Mouse (Mus musculus): ENCODE results near the gene Slc9a8. TPM values are rescaled to one million over a fixed set of nuclear protein-coding genes. Genes with fewer than 3 reads are reported as not detected.
"Not testable (repeated sequence)": the region's sequence is repeated elsewhere in the genome, so short reads cannot be mapped to it uniquely, and the experiment has no call there.

Gene Slc9a8
- polyA plus RNA-seq, 1 experiment from 2014 or later: 22.1 TPM

GRCm38 (mm10) chr2:167386456-167386855 is 35.1 kb upstream of the Slc9a8 start:
- no peaks in the 10 kb centered on the region for H3K4me1 ChIP-seq (replicated peaks)
- WGBS: 83% methylated on average over 4 of the region's 4 CpGs
- no peaks in the 10 kb centered on the region for H3K36me3 ChIP-seq
- no peak overlapping the region for H3K4me3 ChIP-seq
- H3K27me3 ChIP-seq: no peaks in the 10 kb centered on the region
- peaks cover 6% of the 10 kb centered on the region; the same call in 1 of the 2 replicates for H3K9me3 ChIP-seq
- H3K9ac ChIP-seq: no peak overlapping the region
- no peak for ATAC-seq (ENCODE audit: low read depth)
- H3K4me2 ChIP-seq: no peak overlapping the region
- no peak overlapping the region for H3K27ac ChIP-seq (replicated peaks)

GRCm38 (mm10) chr2:167386998-167387397 is 34.5 kb upstream of the Slc9a8 start:
- Histone ChIP-seq H3K9me3 (peaks cover 6% of the 10 kb centered on the region; the same call in 1 of the 2 replicates), H3K27me3 (no peaks in the 10 kb centered on the region), H3K4me3 (no peak overlapping the region), H3K36me3 (no peaks in the 10 kb centered on the region), H3K27ac (replicated peaks) (no peak overlapping the region), H3K4me2 (no peak overlapping the region), H3K4me1 (replicated peaks) (no peaks in the 10 kb centered on the region), H3K9ac (no peak overlapping the region)
- 88% methylated on average over 6 of the region's 6 CpGs for WGBS
- no peak for ATAC-seq (ENCODE audit: low read depth)

- Histone ChIP-seq H3K4me2 (no peak overlapping the region), H3K4me3 (no peak overlapping the region), H3K4me1 (replicated peaks) (no peaks in the 10 kb centered on the region), H3K27me3 (no peaks in the 10 kb centered on the region), H3K9me3 (peaks cover 6% of the 10 kb centered on the region; the same call in 1 of the 2 replicates), H3K9ac (no peak overlapping the region), H3K36me3 (no peaks in the 10 kb centered on the region), H3K27ac (replicated peaks) (no peak overlapping the region)
- no peak for ATAC-seq (ENCODE audit: low read depth)
- 89% methylated on average over 7 of the region's 7 CpGs for WGBS
Measured at GRCm38 (mm10) chr2:167394426-167394825, 27.1 kb upstream of the Slc9a8 start.

- H3K4me2 ChIP-seq; H3K9me3 ChIP-seq; H3K9ac ChIP-seq; H3K27me3 ChIP-seq; H3K27ac ChIP-seq (replicated peaks); H3K36me3 ChIP-seq; ATAC-seq (ENCODE audit: low read depth); H3K4me3 ChIP-seq; H3K4me1 ChIP-seq (replicated peaks): not testable (repeated sequence)
- WGBS: 90% methylated on average over 9 of the region's 9 CpGs
Measured at GRCm38 (mm10) chr2:167396420-167396819, 25.1 kb upstream of the Slc9a8 start.

GRCm38 (mm10) chr2:167399012-167399411 is 22.5 kb upstream of the Slc9a8 start:
- H3K9ac ChIP-seq: no peak overlapping the region
- no peak overlapping the region for H3K4me3 ChIP-seq
- no peak for ATAC-seq (ENCODE audit: low read depth)
- 63% methylated on average over 4 of the region's 4 CpGs for WGBS
- H3K27me3 ChIP-seq: no peaks in the 10 kb centered on the region
- H3K4me2 ChIP-seq: no peak overlapping the region
- H3K4me1 ChIP-seq (replicated peaks): no peaks in the 10 kb centered on the region
- H3K36me3 ChIP-seq: no peaks in the 10 kb centered on the region
- H3K27ac ChIP-seq (replicated peaks): no peak overlapping the region
- no peaks in the 10 kb centered on the region for H3K9me3 ChIP-seq

GRCm38 (mm10) chr2:167399646-167400045 is 21.9 kb upstream of the Slc9a8 start:
- no peaks in the 10 kb centered on the region for H3K4me1 ChIP-seq (replicated peaks)
- H3K4me3 ChIP-seq: no peak overlapping the region
- no peak overlapping the region for H3K27ac ChIP-seq (replicated peaks)
- H3K4me2 ChIP-seq: no peak overlapping the region
- WGBS: 90% methylated on average over 7 of the region's 7 CpGs
- H3K9ac ChIP-seq: no peak overlapping the region
- no peaks in the 10 kb centered on the region for H3K27me3 ChIP-seq
- no peak for ATAC-seq (ENCODE audit: low read depth)
- no peaks in the 10 kb centered on the region for H3K36me3 ChIP-seq
- no peaks in the 10 kb centered on the region for H3K9me3 ChIP-seq

GRCm38 (mm10) chr2:167403085-167403484 is 18.4 kb upstream of the Slc9a8 start:
- Histone ChIP-seq H3K27me3 (no peaks in the 10 kb centered on the region), H3K9me3 (no peaks in the 10 kb centered on the region), H3K4me3 (no peak overlapping the region), H3K4me2 (no peak overlapping the region), H3K9ac (no peak overlapping the region), H3K27ac (replicated peaks) (no peak overlapping the region), H3K36me3 (no peaks in the 10 kb centered on the region), H3K4me1 (replicated peaks) (no peaks in the 10 kb centered on the region)
- WGBS: 77% methylated on average over 7 of the region's 7 CpGs
- ATAC-seq (ENCODE audit: low read depth): no peak

GRCm38 (mm10) chr2:167405101-167405880 is 16.2 kb upstream of the Slc9a8 start:
- no peak overlapping the region for H3K9ac ChIP-seq
- no peaks in the 10 kb centered on the region for H3K27me3 ChIP-seq
- H3K36me3 ChIP-seq: no peaks in the 10 kb centered on the region
- no peak for ATAC-seq (ENCODE audit: low read depth)
- H3K4me3 ChIP-seq: no peak overlapping the region
- no peaks in the 10 kb centered on the region for H3K4me1 ChIP-seq (replicated peaks)
- WGBS: 85% methylated on average over 20 of the region's 20 CpGs
- no peaks in the 10 kb centered on the region for H3K9me3 ChIP-seq
- H3K27ac ChIP-seq (replicated peaks): no peak overlapping the region
- H3K4me2 ChIP-seq: no peak overlapping the region

GRCm38 (mm10) chr2:167407296-167407929 is 14.1 kb upstream of the Slc9a8 start:
- no peaks in the 10 kb centered on the region for H3K9me3 ChIP-seq
- H3K27ac ChIP-seq (replicated peaks): no peak overlapping the region
- WGBS: 92% methylated on average over 16 of the region's 16 CpGs
- ATAC-seq (ENCODE audit: low read depth): no peak
- H3K4me1 ChIP-seq (replicated peaks): no peaks in the 10 kb centered on the region
- H3K4me3 ChIP-seq: no peak overlapping the region
- H3K9ac ChIP-seq: no peak overlapping the region
- no peak overlapping the region for H3K4me2 ChIP-seq
- no peaks in the 10 kb centered on the region for H3K36me3 ChIP-seq
- H3K27me3 ChIP-seq: no peaks in the 10 kb centered on the region

GRCm38 (mm10) chr2:167414461-167414860 is 7.1 kb upstream of the Slc9a8 start:
- Histone ChIP-seq H3K36me3 (no peaks in the 10 kb centered on the region), H3K27ac (replicated peaks) (no peak overlapping the region), H3K4me1 (replicated peaks) (no peaks in the 10 kb centered on the region), H3K4me2 (no peak overlapping the region), H3K4me3 (no peak overlapping the region), H3K27me3 (no peaks in the 10 kb centered on the region), H3K9ac (no peak overlapping the region), H3K9me3 (no peaks in the 10 kb centered on the region)
- WGBS: 86% methylated on average over 5 of the region's 5 CpGs
- ATAC-seq (ENCODE audit: low read depth): no peak

- Histone ChIP-seq H3K4me2 (no peak overlapping the region), H3K4me1 (replicated peaks) (peaks cover 10% of the 10 kb centered on the region), H3K9me3 (no peaks in the 10 kb centered on the region), H3K36me3 (no peaks in the 10 kb centered on the region), H3K27me3 (no peaks in the 10 kb centered on the region), H3K27ac (replicated peaks) (no peak overlapping the region), H3K9ac (no peak overlapping the region), H3K4me3 (no peak overlapping the region)
- ATAC-seq (ENCODE audit: low read depth): no peak
- WGBS: 75% methylated on average over 9 of the region's 9 CpGs
Measured at GRCm38 (mm10) chr2:167415970-167416563, 5.4 kb upstream of the Slc9a8 start.

GRCm38 (mm10) chr2:167417048-167417447 is 4.5 kb upstream of the Slc9a8 start:
- no peak overlapping the region for H3K9ac ChIP-seq
- 96% methylated on average over 3 of the region's 3 CpGs for WGBS
- H3K4me2 ChIP-seq: no peak overlapping the region
- no peaks in the 10 kb centered on the region for H3K9me3 ChIP-seq
- no peaks in the 10 kb centered on the region for H3K36me3 ChIP-seq
- no peak overlapping the region for H3K27ac ChIP-seq (replicated peaks)
- no peak for ATAC-seq (ENCODE audit: low read depth)
- peaks cover 10% of the 10 kb centered on the region for H3K4me1 ChIP-seq (replicated peaks)
- H3K27me3 ChIP-seq: no peaks in the 10 kb centered on the region
- H3K4me3 ChIP-seq: no peak overlapping the region
